Mouse (Mus musculus) v-Abl transformed pro-B cells (cell line): ENCODE measurements around the gene Phldb3.
"Not testable (repeated sequence)": the region's sequence is repeated elsewhere in the genome, so short reads cannot be mapped to it uniquely, and the experiment has no call there.

Source experiments
- in situ Hi-C, 2 experiments: fragments of 400-800 bp; cut with MboI; formaldehyde crosslinking; loops; one replicate each; pipeline ENCODE4 v1.15.1; 2025; ENCODE audit not compliant: unreplicated experiment in 2 of 2

The Phldb3 gene

GRCm38 (mm10) chr7:24592781-24593180, 17.8 kb upstream of the Phldb3 start:
- in situ Hi-C loops = no loop called here

GRCm38 (mm10) chr7:24593621-24594308, 16.8 kb upstream of the Phldb3 start:
- in situ Hi-C loops = no loop called here

GRCm38 (mm10) chr7:24594309-24594803, 16.2 kb upstream of the Phldb3 start:
- in situ Hi-C loops = no loop called here

- in situ Hi-C loops = loop anchor here (5.0 kb wide), 2 partner anchors 58 to 63 kb away; partner anchors contain the start of gene Irgq (in 1 of the 2)
Measured at GRCm38 (mm10) chr7:24595464-24595863, 15.1 kb upstream of the Phldb3 start.

GRCm38 (mm10) chr7:24598121-24598520, 12.4 kb upstream of the Phldb3 start:
- in situ Hi-C loops = loop anchor here (5.0 kb wide), 2 partner anchors 61 to 66 kb away; partner anchors contain the start of gene Irgq (in 1 of the 2)

GRCm38 (mm10) chr7:24599211-24600067, 11.1 kb upstream of the Phldb3 start:
- in situ Hi-C loops = loop anchor here (5.0 kb wide), 5 partner anchors 43 to 373 kb away; partner anchors contain the start of genes Irgq (in 1 of the 2) and Rabac1 (in 1 of the 2)

- in situ Hi-C loops = loop anchor here (5.0 kb wide), 3 partner anchors 41 to 371 kb away; partner anchors contain the start of gene Rabac1 (in 1 of the 2)
Measured at GRCm38 (mm10) chr7:24600941-24601597, 9.5 kb upstream of the Phldb3 start.

- in situ Hi-C loops = no loop called here
Measured at GRCm38 (mm10) chr7:24605561-24605960, 5.0 kb upstream of the Phldb3 start.

- in situ Hi-C loops = no loop called here
Measured at GRCm38 (mm10) chr7:24606046-24606445, 4.5 kb upstream of the Phldb3 start.

- in situ Hi-C loops = no loop called here
Measured at GRCm38 (mm10) chr7:24608017-24608416, 2.5 kb upstream of the Phldb3 start.

GRCm38 (mm10) chr7:24608561-24608960, 2.0 kb upstream of the Phldb3 start:
- in situ Hi-C loops = no loop called here

- in situ Hi-C loops = no loop called here
Measured at GRCm38 (mm10) chr7:24610879-24611494, 424 bp downstream of the Phldb3 start.

GRCm38 (mm10) chr7:24611709-24612108, 1.1 kb downstream of the Phldb3 start:
- in situ Hi-C loops = no loop called here

GRCm38 (mm10) chr7:24612308-24612910, 1.8 kb downstream of the Phldb3 start:
- in situ Hi-C loops = no loop called here

- in situ Hi-C loops = no loop called here
Measured at GRCm38 (mm10) chr7:24614816-24615215, 4.3 kb downstream of the Phldb3 start.

- in situ Hi-C loops = no loop called here
Measured at GRCm38 (mm10) chr7:24617763-24618162, 7.2 kb downstream of the Phldb3 start.

GRCm38 (mm10) chr7:24618374-24618773, 7.8 kb downstream of the Phldb3 start:
- in situ Hi-C loops = not testable (repeated sequence)

- in situ Hi-C loops = no loop called here
Measured at GRCm38 (mm10) chr7:24619671-24620397, 9.3 kb downstream of the Phldb3 start.

GRCm38 (mm10) chr7:24621193-24621592, 10.6 kb downstream of the Phldb3 start:
- in situ Hi-C loops = no loop called here
